Mouse (Mus musculus): ENCODE data around the gene Prr18. TPM values are rescaled to one million over a fixed set of nuclear protein-coding genes. Genes with fewer than 3 reads are reported as not detected.

Prr18 gene
- polyA plus RNA-seq, 1 experiment from 2014 or later: 12.8 TPM

GRCm38 (mm10) chr17:8343416-8343815, 6.2 kb downstream of the Prr18 start:
- WGBS: 71% methylated on average over 6 of the region's 6 CpGs
- Histone ChIP-seq H3K36me3 (no peaks in the 10 kb centered on the region), H3K4me1 (peaks cover 36% of the 10 kb centered on the region), H3K9me3 (no peaks in the 10 kb centered on the region), H3K4me3 (no peak overlapping the region), H3K9ac (replicated peaks) (no peak overlapping the region), H3K4me2 (replicated peaks) (peak overlapping the region; percentile 24), H3K27ac (replicated peaks) (no peak overlapping the region), H3K27me3 (no peaks in the 10 kb centered on the region; the same call in 1 of the 2 replicates)
- ATAC-seq (replicated peaks): no peak

- Histone ChIP-seq H3K4me1 (peaks cover 8% of the 10 kb centered on the region), H3K36me3 (no peaks in the 10 kb centered on the region), H3K27ac (replicated peaks) (no peak overlapping the region), H3K4me2 (replicated peaks) (no peak overlapping the region), H3K9ac (replicated peaks) (no peak overlapping the region), H3K9me3 (no peaks in the 10 kb centered on the region), H3K4me3 (no peak overlapping the region), H3K27me3 (no peaks in the 10 kb centered on the region)
- no peak for ATAC-seq (replicated peaks)
- 52% methylated on average over 5 of the region's 5 CpGs for WGBS
These were observed 10.6 kb downstream of the Prr18 start for GRCm38 (mm10) chr17:8347765-8348285.

GRCm38 (mm10) chr17:8348941-8349340, 11.7 kb downstream of the Prr18 start:
- H3K9ac ChIP-seq (replicated peaks): no peak overlapping the region
- H3K9me3 ChIP-seq: no peaks in the 10 kb centered on the region
- 90% methylated on average over 4 of the region's 4 CpGs for WGBS
- ATAC-seq (replicated peaks): no peak
- no peaks in the 10 kb centered on the region for H3K4me1 ChIP-seq
- no peak overlapping the region for H3K4me2 ChIP-seq (replicated peaks)
- no peaks in the 10 kb centered on the region for H3K36me3 ChIP-seq
- no peaks in the 10 kb centered on the region for H3K27me3 ChIP-seq
- no peak overlapping the region for H3K27ac ChIP-seq (replicated peaks)
- no peak overlapping the region for H3K4me3 ChIP-seq

- Histone ChIP-seq H3K9ac (replicated peaks) (no peak overlapping the region), H3K4me2 (replicated peaks) (no peak overlapping the region), H3K4me3 (no peak overlapping the region), H3K4me1 (no peaks in the 10 kb centered on the region), H3K9me3 (no peaks in the 10 kb centered on the region), H3K27me3 (no peaks in the 10 kb centered on the region), H3K27ac (replicated peaks) (no peak overlapping the region), H3K36me3 (no peaks in the 10 kb centered on the region)
- no peak for ATAC-seq (replicated peaks)
- WGBS: 23% methylated on average over 7 of the region's 7 CpGs
These were observed 13.8 kb downstream of the Prr18 start for GRCm38 (mm10) chr17:8351088-8351487.

GRCm38 (mm10) chr17:8355692-8356091, 18.4 kb downstream of the Prr18 start, which contains the start of gene T2:
Gene T2, plus strand, starts transcription at chr17:8355992.
- Histone ChIP-seq H3K9ac (replicated peaks) (no peak within 1 kb of the TSS), H3K36me3 (no peaks in the 10 kb centered on the region), H3K4me1 (peaks cover under 1% of the 10 kb centered on the region; the same call in 1 of the 2 replicates), H3K27me3 (no peaks in the 10 kb centered on the region), H3K4me3 (no peak within 1 kb of the TSS), H3K4me2 (replicated peaks) (no peak within 1 kb of the TSS), H3K27ac (replicated peaks) (no peak within 1 kb of the TSS), H3K9me3 (no peaks in the 10 kb centered on the region)
- WGBS: 88% methylated on average over 6 of the region's 6 CpGs
- ATAC-seq (replicated peaks): no peak

- ATAC-seq (replicated peaks): no peak
- Histone ChIP-seq H3K27me3 (no peaks in the 10 kb centered on the region), H3K4me3 (no peak overlapping the region), H3K4me2 (replicated peaks) (no peak overlapping the region), H3K27ac (replicated peaks) (no peak overlapping the region), H3K4me1 (peaks cover 9% of the 10 kb centered on the region), H3K9ac (replicated peaks) (no peak overlapping the region), H3K36me3 (no peaks in the 10 kb centered on the region), H3K9me3 (no peaks in the 10 kb centered on the region)
- 89% methylated on average over 6 of the region's 6 CpGs for WGBS
These were observed 20.2 kb downstream of the Prr18 start for GRCm38 (mm10) chr17:8357498-8357897.

GRCm38 (mm10) chr17:8360876-8361275, 23.6 kb downstream of the Prr18 start:
- 79% methylated on average over 5 of the region's 5 CpGs for WGBS
- Histone ChIP-seq H3K9ac (replicated peaks) (no peak overlapping the region), H3K4me2 (replicated peaks) (no peak overlapping the region), H3K27ac (replicated peaks) (peak overlapping the region; percentile 43; the same call in 1 of the 2 replicates), H3K4me3 (no peak overlapping the region), H3K27me3 (no peaks in the 10 kb centered on the region), H3K9me3 (no peaks in the 10 kb centered on the region), H3K4me1 (peaks cover 9% of the 10 kb centered on the region), H3K36me3 (no peaks in the 10 kb centered on the region)
- no peak for ATAC-seq (replicated peaks)

GRCm38 (mm10) chr17:8361281-8362103, 24.2 kb downstream of the Prr18 start:
- Histone ChIP-seq H3K4me3 (no peak overlapping the region), H3K9me3 (no peaks in the 10 kb centered on the region), H3K27me3 (no peaks in the 10 kb centered on the region), H3K9ac (replicated peaks) (no peak overlapping the region), H3K36me3 (no peaks in the 10 kb centered on the region), H3K27ac (replicated peaks) (peak overlapping the region; percentile 43; the same call in 1 of the 2 replicates), H3K4me1 (peaks cover 15% of the 10 kb centered on the region), H3K4me2 (replicated peaks) (no peak overlapping the region)
- WGBS: 62% methylated on average over 10 of the region's 10 CpGs
- ATAC-seq (replicated peaks): no peak; the same call in 1 of the 2 replicates

GRCm38 (mm10) chr17:8367514-8368480, 30.5 kb downstream of the Prr18 start:
- H3K27me3 ChIP-seq: no peaks in the 10 kb centered on the region
- H3K27ac ChIP-seq (replicated peaks): peak overlapping the region; percentile 98
- peak overlapping the region; percentile 10; the same call in 1 of the 2 replicates for H3K4me3 ChIP-seq
- peak; percentile 64 for ATAC-seq (replicated peaks)
- peak overlapping the region; percentile 41 for H3K4me2 ChIP-seq (replicated peaks)
- peak overlapping the region; percentile 44 for H3K9ac ChIP-seq (replicated peaks)
- peaks cover 66% of the 10 kb centered on the region for H3K4me1 ChIP-seq
- no peaks in the 10 kb centered on the region for H3K9me3 ChIP-seq
- H3K36me3 ChIP-seq: no peaks in the 10 kb centered on the region
- WGBS: 6% methylated on average over 20 of the region's 20 CpGs

GRCm38 (mm10) chr17:8368570-8368969, 31.3 kb downstream of the Prr18 start:
- Histone ChIP-seq H3K4me2 (replicated peaks) (peak overlapping the region; percentile 41), H3K36me3 (no peaks in the 10 kb centered on the region), H3K4me3 (peak overlapping the region; percentile 9), H3K9ac (replicated peaks) (peak overlapping the region; percentile 31), H3K27ac (replicated peaks) (peak overlapping the region; percentile 98), H3K4me1 (peaks cover 73% of the 10 kb centered on the region), H3K9me3 (no peaks in the 10 kb centered on the region), H3K27me3 (no peaks in the 10 kb centered on the region)
- WGBS: 4% methylated on average over 8 of the region's 8 CpGs
- peak; percentile 74 for ATAC-seq (replicated peaks)

- no peak for ATAC-seq (replicated peaks)
- peak overlapping the region; percentile 31; the same call in 1 of the 2 replicates for H3K9ac ChIP-seq (replicated peaks)
- H3K36me3 ChIP-seq: no peaks in the 10 kb centered on the region
- WGBS: 20% methylated on average over 2 of the region's 2 CpGs
- H3K4me3 ChIP-seq: no peak overlapping the region
- H3K9me3 ChIP-seq: no peaks in the 10 kb centered on the region
- peaks cover 73% of the 10 kb centered on the region for H3K4me1 ChIP-seq
- no peak overlapping the region for H3K4me2 ChIP-seq (replicated peaks)
- H3K27me3 ChIP-seq: no peaks in the 10 kb centered on the region
- H3K27ac ChIP-seq (replicated peaks): peak overlapping the region; percentile 98
These were observed 31.9 kb downstream of the Prr18 start for GRCm38 (mm10) chr17:8369171-8369570.

All from forebrain, embryonic 15.5 days (tissue).